Mouse (Mus musculus) retina, postnatal 1 day (tissue): ENCODE data around the gene Olfr1366.
"Not testable (repeated sequence)": the region's sequence is repeated elsewhere in the genome, so short reads cannot be mapped to it uniquely, and the experiment has no call there.

Experiments used
- DNase-seq: peaks from one replicate; pipeline ENCODE4 v3.0.0-alpha.2; 2012

Gene Olfr1366

DNA sequence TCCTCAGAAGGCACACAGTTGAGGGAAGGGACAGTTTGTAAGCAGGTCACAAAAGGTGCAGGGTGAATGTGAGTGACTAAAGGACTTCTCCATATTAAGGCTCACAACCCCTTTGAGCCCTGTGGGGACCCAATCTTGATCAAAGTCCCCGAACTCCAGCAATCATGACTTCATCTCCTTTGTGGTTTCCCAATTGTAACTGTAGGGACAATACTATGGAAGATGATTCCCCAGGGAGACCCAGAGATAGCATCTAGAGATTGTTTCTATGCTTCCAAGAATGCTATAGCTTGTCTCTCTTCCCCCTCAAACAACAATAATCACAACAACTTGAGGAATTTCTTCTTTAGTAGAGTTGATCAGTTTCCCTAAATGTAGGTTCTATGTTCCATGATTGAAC, at the start of gene Olfr1366:
Gene Olfr1366 (minus strand): TSS at position 101 of the 400 bp plus-strand sequence.
- no peak for DNase-seq

- DNase-seq, result no peak
Observed at GRCm38 (mm10) chr13:21591618-21592017, 49.0 kb upstream of the Olfr1366 start.

GRCm38 (mm10) chr13:21581659-21582058, 39.1 kb upstream of the Olfr1366 start, which contains the start of gene Olfr1364:
Gene Olfr1364, minus strand, starts transcription at chr13:21581759.
- no peak for DNase-seq

- DNase-seq, result no peak
Observed at GRCm38 (mm10) chr13:21559793-21560192, 17.2 kb upstream of the Olfr1366 start, which contains the start of gene Olfr1535. Gene Olfr1535, minus strand, starts transcription at chr13:21559893.

DNA sequence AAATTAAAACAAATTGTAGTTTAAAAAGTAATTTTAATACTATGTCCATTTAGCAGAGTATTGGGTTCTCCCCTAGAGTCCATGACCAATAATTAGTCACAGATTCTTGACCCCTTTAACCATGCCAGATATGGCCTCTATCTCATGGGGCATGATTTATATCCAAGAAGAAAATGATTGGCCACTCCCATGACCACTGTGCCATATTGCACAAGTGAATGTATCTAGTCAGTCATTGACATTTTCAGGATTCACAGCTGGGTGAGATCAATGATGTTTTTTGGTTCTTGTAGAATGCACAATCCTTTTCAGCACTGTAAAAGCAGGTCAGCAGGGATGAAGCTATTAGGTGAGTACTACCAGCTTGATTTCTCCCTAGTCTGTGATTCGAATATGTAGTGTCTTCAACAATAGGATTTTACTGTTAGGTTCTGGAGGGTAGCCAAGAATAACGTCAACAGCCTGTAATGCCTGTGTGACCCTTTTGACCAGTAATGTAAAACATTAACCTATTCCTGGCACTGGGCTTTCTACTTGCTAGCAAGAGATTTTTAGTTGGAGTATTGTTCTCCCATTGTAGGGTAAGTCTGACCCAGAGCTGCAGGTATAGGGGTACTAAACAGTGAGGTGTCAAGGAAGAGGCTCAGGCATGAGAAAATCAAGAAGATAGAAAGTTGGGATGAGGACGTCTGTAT, 8.0 kb upstream of the Olfr1366 start:
- no peak for DNase-seq

GRCm38 (mm10) chr13:21549487-21549886, 6.9 kb upstream of the Olfr1366 start:
- DNase-seq, result no peak

- peak; percentile 94 for DNase-seq
Observed at GRCm38 (mm10) chr13:21530781-21531201, 11.8 kb downstream of the Olfr1366 start, which contains the start of gene Zkscan8. Gene Zkscan8, minus strand, starts transcription at chr13:21531120.

- no peak for DNase-seq
Observed at GRCm38 (mm10) chr13:21530136-21530535, 12.5 kb downstream of the Olfr1366 start.

- DNase-seq, result peak; percentile 92
Observed at GRCm38 (mm10) chr13:21506221-21506649, 36.4 kb downstream of the Olfr1366 start.

- no peak for DNase-seq
Observed at GRCm38 (mm10) chr13:21502296-21502695, 40.3 kb downstream of the Olfr1366 start.

DNA sequence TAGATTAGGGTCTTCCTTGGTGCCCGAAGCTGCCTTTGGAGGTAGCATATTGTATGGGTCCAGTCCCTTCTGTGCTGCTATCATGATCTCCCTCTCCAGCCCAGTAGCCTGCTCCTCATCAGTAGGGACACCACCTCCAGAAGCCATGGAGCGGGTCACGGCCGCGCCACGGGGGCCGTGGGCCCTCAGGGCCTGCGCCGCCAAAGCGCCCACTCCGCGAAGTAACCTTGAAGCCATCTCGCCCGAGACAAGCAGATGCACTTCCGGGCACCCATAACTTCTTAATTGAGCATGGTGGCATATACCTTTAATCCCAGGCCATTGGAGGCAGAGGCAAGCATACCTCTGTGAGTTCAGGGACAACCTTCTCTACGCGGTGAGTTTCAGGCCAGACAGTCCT, 41.4 kb downstream of the Olfr1366 start, which contains the start of gene Gm11273:
Gene Gm11273 (minus strand): TSS at position 237 of the 400 bp plus-strand sequence.
- not testable (repeated sequence) for DNase-seq

DNA sequence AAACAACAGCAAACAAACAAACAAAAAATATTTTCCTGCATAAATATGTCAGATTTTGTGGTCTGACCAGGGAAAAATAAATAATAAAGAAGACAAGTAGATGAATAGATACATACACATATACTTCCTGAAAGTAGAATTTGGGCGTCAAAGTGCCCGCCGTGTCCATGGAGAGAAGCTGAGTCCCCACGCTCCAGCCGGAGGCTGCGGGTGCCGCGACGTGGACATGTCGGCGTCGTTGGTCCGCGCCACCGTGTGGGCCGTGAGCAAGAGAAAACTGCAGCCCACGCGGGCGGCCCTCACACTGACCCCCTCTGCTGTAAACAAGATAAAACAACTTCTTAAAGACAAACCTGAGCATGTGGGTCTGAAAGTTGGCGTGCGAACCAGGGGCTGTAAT, 47.5 kb downstream of the Olfr1366 start, which contains the start of gene AK157302:
Gene AK157302 (plus strand): TSS at position 144 of the 400 bp plus-strand sequence.
- DNase-seq, result no peak

DNA sequence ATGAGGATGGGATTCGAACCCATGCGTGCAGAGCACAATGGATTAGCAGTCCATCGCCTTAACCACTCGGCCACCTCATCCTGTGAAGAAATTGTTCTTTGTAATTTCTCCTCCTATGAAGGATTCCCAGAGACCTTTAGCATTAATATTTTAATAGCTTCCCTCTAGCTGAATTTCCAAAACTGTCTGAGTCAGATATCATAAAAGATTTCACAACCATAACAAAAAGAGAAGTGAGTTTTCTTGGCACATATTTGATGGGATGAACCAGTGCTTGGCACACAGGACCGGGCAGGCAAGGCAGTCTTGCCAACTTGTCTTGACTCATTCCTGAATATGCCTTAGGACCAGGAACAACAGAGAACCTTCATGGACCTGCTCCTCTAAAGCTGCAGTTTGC, 49.8 kb downstream of the Olfr1366 start:
- DNase-seq, result no peak

DNA sequence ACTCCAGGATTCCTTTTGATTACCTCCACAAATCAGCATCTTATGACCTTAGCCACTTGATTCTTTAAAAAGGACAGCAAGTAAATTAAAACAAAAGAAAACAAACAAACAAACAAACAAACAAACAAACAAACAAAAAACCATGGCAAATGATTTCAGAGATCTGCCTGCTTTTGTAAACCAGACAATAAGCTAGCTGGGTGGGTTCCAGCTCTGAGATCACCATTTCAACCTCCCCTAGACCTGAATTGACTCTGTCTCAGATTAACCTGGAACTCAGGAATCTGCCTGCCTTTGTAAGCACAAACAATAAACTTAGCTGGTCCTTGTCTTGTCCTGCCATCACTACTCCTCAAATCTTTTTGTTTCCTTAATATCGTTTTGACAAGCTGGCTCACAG, 55.7 kb downstream of the Olfr1366 start:
- no peak for DNase-seq
